ENCODE assay signal across 8 mouse cellular contexts in genomic region chr1:146498085-146498779, GRCm38 (mm10). TPM values are rescaled to one million over a fixed set of nuclear protein-coding genes. Genes with fewer than 3 reads are reported as not detected.
DNase-seq lines count a peak whose midpoint lies in the region; ATAC-seq and TF ChIP-seq lines count a peak whose summit lies in the region.

No protein-coding gene starts in this region.

- H3K27me3 ChIP-seq in embryonic facial prominence, embryonic 11.5 days (ENCODE audit: control insufficient read depth, insufficient read depth, low read length): peaks cover 7% of the 10 kb centered on the region; the same call in 1 of the 2 replicates
- peaks cover 23% of the 10 kb centered on the region for H3K27me3 ChIP-seq in liver, embryonic 15.5 days

- WGBS in embryonic facial prominence, embryonic 11.5 days: under 1% methylated on average over 16 of the region's 16 CpGs
- WGBS in liver, embryonic 15.5 days (ENCODE audit: insufficient replicate concordance): under 1% methylated on average over 16 of the region's 16 CpGs

- in situ Hi-C loops in ES-E14 (cut with MboI; ENCODE audit: low sequenced_read_pairs in 2 of 2, unreplicated experiment in 2 of 2): no loop called here

- no peaks in the 10 kb centered on the region for H3K36me3 ChIP-seq in ES-E14 (ENCODE audit: control insufficient read depth, insufficient read depth, low read length, poor library complexity, severe bottlenecking)
- no peaks in the 10 kb centered on the region for H3K36me3 ChIP-seq in embryonic facial prominence, embryonic 11.5 days (replicated peaks; ENCODE audit: control insufficient read depth, insufficient read depth, low read depth, low read length)
- no peaks in the 10 kb centered on the region for H3K36me3 ChIP-seq in liver, embryonic 15.5 days (replicated peaks)

- H3K9ac ChIP-seq in ES-E14 (ENCODE audit: insufficient read depth, low read depth, low read length, poor library complexity, severe bottlenecking): no peak overlapping the region
- peak overlapping the region; percentile 47 for H3K9ac ChIP-seq in embryonic facial prominence, embryonic 11.5 days (replicated peaks; ENCODE audit: low read length)
- no peak overlapping the region for H3K9ac ChIP-seq in liver, embryonic 15.5 days

- no peak overlapping the region for H3K27ac ChIP-seq in ES-E14 (ENCODE audit: insufficient read depth, low read depth, low read length, poor library complexity, severe bottlenecking)
- H3K27ac ChIP-seq in embryonic facial prominence, embryonic 11.5 days (replicated peaks; ENCODE audit: low read depth, low read length): no peak overlapping the region
- no peak overlapping the region for H3K27ac ChIP-seq in liver, embryonic 15.5 days (replicated peaks)

- DNase-seq in 3134 (ENCODE audit: extremely low read depth, insufficient read length, low spot score): peak; percentile 79
- peak; percentile 15 for DNase-seq in ES-E14 (ENCODE audit: low read depth, low spot score)
- DNase-seq in embryonic facial prominence, embryonic 11.5 days (ENCODE audit: low spot score): peak; percentile 46
- DNase-seq in hindlimb bud, embryonic 11.5 days (ENCODE audit: extremely low spot score, low read depth, low spot score): peak; percentile 22
- DNase-seq in right cerebral cortex, postnatal 25 days: peak; percentile 59
- no peak for DNase-seq in thymus, postnatal 10 days (ENCODE audit: low spot score in 2 of 2)
- no peak for DNase-seq in thymus, postnatal 25 days

- H3K4me1 ChIP-seq in ES-E14 (ENCODE audit: control insufficient read depth in 2 of 2, insufficient read depth in 2 of 2, low read length in 2 of 2, poor library complexity in 1 of 2): 0 out of 4 replicates have a peak, but pooled peaks cover 0 to 4% of the 10 kb centered on the region in 2 experiments
- no peaks in the 10 kb centered on the region; the same call in 1 of the 2 replicates for H3K4me1 ChIP-seq in embryonic facial prominence, embryonic 11.5 days (ENCODE audit: control insufficient read depth, insufficient read depth, low read length)
- no peaks in the 10 kb centered on the region for H3K4me1 ChIP-seq in liver, embryonic 15.5 days (replicated peaks)

- H3K4me2 ChIP-seq in embryonic facial prominence, embryonic 11.5 days (ENCODE audit: low read depth, low read length): peak overlapping the region; percentile 88
- H3K4me2 ChIP-seq in liver, embryonic 15.5 days: peak overlapping the region; percentile 46

- no peaks in the 10 kb centered on the region; the same call in 1 of the 2 replicates for H3K9me3 ChIP-seq in ES-E14 (ENCODE audit: control insufficient read depth, insufficient read depth, low read depth, low read length)
- no peaks in the 10 kb centered on the region for H3K9me3 ChIP-seq in embryonic facial prominence, embryonic 11.5 days (replicated peaks; ENCODE audit: control insufficient read depth, low read length)
- H3K9me3 ChIP-seq in liver, embryonic 15.5 days (replicated peaks): no peaks in the 10 kb centered on the region

- no peak for ATAC-seq in embryonic facial prominence, embryonic 11.5 days (replicated peaks; ENCODE audit: insufficient number of reproducible peaks, low FRiP score, low TSS enrichment, low read depth)
- no peak for ATAC-seq in liver, embryonic 15.5 days (ENCODE audit: insufficient read depth)

- peak overlapping the region; percentile 59 to 61 for H3K4me3 ChIP-seq in ES-E14 (ENCODE audit: insufficient read depth in 1 of 2, low read depth in 1 of 2, low read length in 2 of 2, poor library complexity in 1 of 2, severe bottlenecking in 1 of 2)
- peak overlapping the region; percentile 44 for H3K4me3 ChIP-seq in embryonic facial prominence, embryonic 11.5 days (ENCODE audit: low read depth, low read length)
- H3K4me3 ChIP-seq in liver, embryonic 15.5 days (replicated peaks): no peak overlapping the region

TF ChIP-seq in ES-E14, 5 proteins besides CTCF, POLR2A, EP300 and RAD21:
- TF ChIP-seq CHD2 (IDR thresholded peaks at IDR 0.05; ENCODE audit: low read depth, low read length) (no peak), ZC3H11A (IDR thresholded peaks at IDR 0.05; ENCODE audit: borderline replicate concordance, low read depth, low read length) (no peak), MAFK (IDR thresholded peaks at IDR 0.05; ENCODE audit: insufficient read depth, low read depth, low read length) (no peak), HCFC1 (IDR thresholded peaks at IDR 0.05; ENCODE audit: borderline replicate concordance, insufficient read depth, low read length) (no peak), ZNF384 (IDR thresholded peaks at IDR 0.05; ENCODE audit: low read depth, low read length) (peak; percentile 92)
TF ChIP-seq in ES-E14: peak in this region for 1.

RNA-seq across cellular contexts. Expression of gene Brinp3, which starts 3.7 kb away (rescaled TPM):
- 0.09 and 0.42 TPM in 2 replicates for total RNA-seq in ES-E14 (2012; rRNA removed)
- 0.72 and 1.6 TPM in 2 replicates for polyA plus RNA-seq in embryonic facial prominence, embryonic 11.5 days (2014; fragmentation: Nextera tagmentation; extraction: Ambion mirVana)
- polyA plus RNA-seq in liver, embryonic 15.5 days (2015; fragmentation: Nextera tagmentation; extraction: Ambion mirVana): not detected in 2 replicates

Comparison
In these comparisons a context has a peak if more than half of its experiments do, and no peak if none do; other contexts are left out.
1. DNase-seq: peak in 3134 (single experiment), ES-E14 (single experiment), embryonic facial prominence, embryonic 11.5 days (single experiment), hindlimb bud, embryonic 11.5 days (single experiment) and right cerebral cortex, postnatal 25 days (single experiment); none in thymus, postnatal 10 days (0 of 2) and thymus, postnatal 25 days (single experiment).